Mouse (Mus musculus) lung, adult 2 months (tissue): ENCODE measurements at regions not wholly inside any gene's neighbourhood (a gene's known extent, or its start where the extent isn't known, plus 50 kb on each side); places are given as distances from the start of the nearest gene placed in this dataset.
"Not testable (repeated sequence)": the region's sequence is repeated elsewhere in the genome, so short reads cannot be mapped to it uniquely, and the experiment has no call there.

Experiments
- DNase-seq: peaks from one replicate; pipeline ENCODE4 v3.0.0; 2022
- H3K4me1 ChIP-seq: fragments of 200-500 bp; 2 replicates; pipeline ENCODE4 v1.6.1; 2011; ENCODE audit warnings: low read length; ENCODE audit not compliant: control insufficient read depth, insufficient read depth
- H3K4me3 ChIP-seq: fragments of 200-500 bp; replicated peaks from 2 replicates; pipeline ENCODE3; 2011; ENCODE audit warnings: low read depth, mild to moderate bottlenecking, control low read depth, low read length; ENCODE audit errors: extremely low read depth
- CTCF ChIP-seq: fragments of 200-500 bp; IDR thresholded peaks from 2 replicates; pipeline ENCODE4 v1.5.1; 2011; ENCODE audit warnings: mild to moderate bottlenecking, low read length, control low read depth; ENCODE audit not compliant: insufficient read depth
- POLR2A ChIP-seq: fragments of 200-500 bp; IDR thresholded peaks from 2 replicates; pipeline ENCODE4 v1.6.1; 2011; ENCODE audit warnings: low read depth, mild to moderate bottlenecking, control low read depth, low read length, borderline replicate concordance; ENCODE audit errors: extremely low read depth
- WGBS: fragments of 180-500 bp; shearing (Covaris S2); methylation state at CpG from one replicate; pipeline ENCODE4 v1.1.7; 2018; 5-methylcytosine and 5-hydroxymethylcytosine counted together

- no peak for DNase-seq
- WGBS, result 60% methylated on average over 5 of the region's 5 CpGs
- no peak overlapping the region for H3K4me3 ChIP-seq
- H3K4me1 ChIP-seq, result peaks cover 3% of the 10 kb centered on the region; the same call in 1 of the 2 replicates
- TF ChIP-seq CTCF (no peak), POLR2A (no peak)
Observed at GRCm38 (mm10) chr15:32021009-32021602, 156.0 kb upstream of the Tas2r119 start.

- no peak for DNase-seq
- TF ChIP-seq CTCF (no peak), POLR2A (no peak)
- WGBS, result 74% methylated on average over 1 of the region's 1 CpGs
Observed at GRCm38 (mm10) chr15:32034091-32034490, 143.0 kb upstream of the Tas2r119 start.

GRCm38 (mm10) chr15:32034790-32035189, 142.3 kb upstream of the Tas2r119 start:
- 52% methylated on average over 7 of the region's 7 CpGs for WGBS
- no peak for DNase-seq
- Histone ChIP-seq H3K4me3 (no peak overlapping the region), H3K4me1 (no peaks in the 10 kb centered on the region)
- TF ChIP-seq CTCF (no peak), POLR2A (no peak)

More at GRCm38 (mm10) chr15:32034091-32034490, 143.0 kb upstream of the Tas2r119 start:
- H3K4me3 ChIP-seq, result no peak overlapping the region
- H3K4me1 ChIP-seq, result no peaks in the 10 kb centered on the region

GRCm38 (mm10) chr15:32041764-32042163, 135.3 kb upstream of the Tas2r119 start:
- H3K4me1 ChIP-seq, result no peaks in the 10 kb centered on the region
- no peak overlapping the region for H3K4me3 ChIP-seq
- no peak for TF ChIP-seq POLR2A
- TF ChIP-seq CTCF, result no peak
- WGBS, result 83% methylated on average over 6 of the region's 6 CpGs
- no peak for DNase-seq

GRCm38 (mm10) chr15:32042173-32042572, 134.9 kb upstream of the Tas2r119 start:
- Histone ChIP-seq H3K4me1 (no peaks in the 10 kb centered on the region), H3K4me3 (no peak overlapping the region)
- TF ChIP-seq POLR2A (no peak), CTCF (no peak)
- DNase-seq, result no peak
- 20% methylated on average over 4 of the region's 4 CpGs for WGBS

- 33% methylated on average over 1 of the region's 1 CpGs for WGBS
- DNase-seq, result no peak
- H3K4me1 ChIP-seq, result no peaks in the 10 kb centered on the region
- TF ChIP-seq CTCF (no peak), POLR2A (no peak)
- H3K4me3 ChIP-seq, result no peak overlapping the region
Observed at GRCm38 (mm10) chr15:32042589-32042988, 134.5 kb upstream of the Tas2r119 start.

- H3K4me1 ChIP-seq, result no peaks in the 10 kb centered on the region
- DNase-seq, result no peak
- TF ChIP-seq POLR2A (no peak), CTCF (no peak)
- H3K4me3 ChIP-seq, result no peak overlapping the region
Observed at GRCm38 (mm10) chr15:32043207-32043606, 133.9 kb upstream of the Tas2r119 start.

- DNase-seq, H3K4me3 ChIP-seq, H3K4me1 ChIP-seq: not testable (repeated sequence)
- 94% methylated on average over 1 of the region's 1 CpGs for WGBS
Observed at GRCm38 (mm10) chr15:32043670-32044069, 133.4 kb upstream of the Tas2r119 start.

- no peak for DNase-seq
- Histone ChIP-seq H3K4me3 (no peak overlapping the region), H3K4me1 (no peaks in the 10 kb centered on the region)
- TF ChIP-seq CTCF (no peak), POLR2A (no peak)
- WGBS, result 46% methylated on average over 5 of the region's 5 CpGs
Observed at GRCm38 (mm10) chr15:32048836-32049235, 128.3 kb upstream of the Tas2r119 start.

GRCm38 (mm10) chr15:32061573-32061972, 115.5 kb upstream of the Tas2r119 start:
- TF ChIP-seq POLR2A (no peak), CTCF (no peak)
- H3K4me1 ChIP-seq, result no peaks in the 10 kb centered on the region
- no peak overlapping the region for H3K4me3 ChIP-seq
- WGBS, result 68% methylated on average over 4 of the region's 4 CpGs
- DNase-seq, result no peak

GRCm38 (mm10) chr15:32082109-32082508, 95.0 kb upstream of the Tas2r119 start:
- TF ChIP-seq POLR2A (no peak), CTCF (no peak)
- Histone ChIP-seq H3K4me3 (no peak overlapping the region), H3K4me1 (no peaks in the 10 kb centered on the region)
- DNase-seq, result no peak
- 78% methylated on average over 4 of the region's 4 CpGs for WGBS
